Mouse (Mus musculus): ENCODE results near the gene Trim46.

The Trim46 gene

DNA sequence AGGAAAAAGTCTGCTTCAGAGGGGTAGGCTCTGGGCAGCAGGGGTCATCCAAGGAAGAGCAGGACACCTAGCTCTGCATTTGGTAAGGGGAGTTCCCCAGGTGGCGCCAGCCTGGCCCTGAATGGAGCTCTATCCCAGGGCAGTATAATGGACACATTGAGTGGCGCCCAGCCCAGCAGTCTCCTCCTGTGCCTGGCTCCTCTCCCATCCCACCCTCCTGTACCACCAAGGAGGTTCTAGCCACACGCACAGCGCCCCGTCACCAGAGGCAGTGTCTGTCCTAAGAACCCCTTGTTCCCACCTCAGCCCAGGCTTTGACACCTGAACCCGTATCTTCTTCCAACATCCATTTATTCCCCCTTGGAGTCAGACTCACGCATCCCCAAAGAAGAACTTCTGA lies 36.4 kb downstream of the Trim46 start:
- DNase-seq (ENCODE audit: low spot score): no peak

DNA sequence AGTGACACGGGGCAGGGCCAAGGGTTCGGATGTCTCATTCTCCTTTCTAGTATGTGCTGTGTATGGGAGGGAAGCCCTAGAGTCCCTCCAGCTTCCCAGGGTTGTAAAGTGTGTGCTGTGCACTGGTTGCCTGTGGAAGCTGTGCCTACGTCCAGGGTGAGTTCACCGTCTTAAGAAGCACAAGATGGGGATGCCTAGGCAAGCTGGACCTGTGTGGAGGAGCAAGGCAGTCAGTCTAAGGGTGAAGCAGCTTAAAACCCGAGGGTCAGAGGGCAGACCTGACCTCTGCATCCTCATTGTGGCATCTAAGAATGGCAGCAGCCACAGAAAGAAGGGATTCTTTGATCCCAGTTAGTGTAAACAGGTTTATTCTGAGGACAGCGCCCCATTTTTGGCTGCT lies 37.4 kb downstream of the Trim46 start:
- no peak for DNase-seq (ENCODE audit: low spot score)

DNA sequence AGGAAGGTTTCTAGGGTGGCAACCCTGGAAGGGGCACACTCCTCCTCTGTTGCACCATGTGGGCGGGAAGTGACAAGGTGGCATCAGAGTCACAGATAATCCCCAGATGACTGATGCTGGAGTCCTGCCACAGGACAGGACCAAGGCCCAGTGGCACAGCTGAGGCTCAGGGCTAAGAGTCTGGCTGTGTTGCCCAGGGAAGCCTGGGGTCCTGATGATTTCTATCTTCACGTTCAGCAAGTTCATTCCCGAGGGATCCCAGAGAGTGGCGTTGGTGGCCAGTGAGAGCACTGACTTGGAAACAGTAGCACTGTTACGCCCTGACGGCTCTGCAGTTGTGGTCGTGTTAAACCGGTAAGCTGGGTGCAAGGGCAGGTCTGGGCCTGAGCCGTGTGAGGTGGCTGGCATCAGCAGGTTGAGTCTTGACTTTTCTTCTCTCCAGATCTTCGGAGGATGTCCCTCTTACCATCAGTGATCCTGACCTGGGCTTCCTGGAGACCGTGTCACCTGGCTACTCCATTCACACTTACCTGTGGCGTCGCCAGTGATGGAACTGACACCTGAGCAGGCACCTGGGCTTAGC lies 37.9 kb downstream of the Trim46 start:
- DNase-seq (ENCODE audit: low spot score): no peak

DNA sequence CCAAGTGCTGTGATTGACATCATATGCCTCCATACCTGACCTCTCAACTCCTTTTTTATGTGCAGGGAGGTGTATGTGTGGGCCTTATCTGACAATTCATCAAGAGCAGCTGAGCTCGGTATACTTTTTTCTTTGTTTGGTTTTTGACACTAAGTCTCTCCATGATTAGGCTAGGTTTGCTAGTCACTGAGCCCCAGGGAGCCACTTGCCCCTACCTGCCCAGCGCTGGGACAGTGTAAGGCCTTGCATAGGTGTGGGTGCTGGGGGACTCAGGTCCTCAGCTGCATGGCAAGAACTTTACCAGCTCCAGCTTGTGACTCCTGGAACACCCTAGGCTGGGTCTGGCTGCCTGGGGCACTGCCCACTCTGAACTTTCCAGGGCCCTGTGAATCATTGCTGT lies 39.4 kb downstream of the Trim46 start:
- no peak for DNase-seq (ENCODE audit: low spot score)

DNA sequence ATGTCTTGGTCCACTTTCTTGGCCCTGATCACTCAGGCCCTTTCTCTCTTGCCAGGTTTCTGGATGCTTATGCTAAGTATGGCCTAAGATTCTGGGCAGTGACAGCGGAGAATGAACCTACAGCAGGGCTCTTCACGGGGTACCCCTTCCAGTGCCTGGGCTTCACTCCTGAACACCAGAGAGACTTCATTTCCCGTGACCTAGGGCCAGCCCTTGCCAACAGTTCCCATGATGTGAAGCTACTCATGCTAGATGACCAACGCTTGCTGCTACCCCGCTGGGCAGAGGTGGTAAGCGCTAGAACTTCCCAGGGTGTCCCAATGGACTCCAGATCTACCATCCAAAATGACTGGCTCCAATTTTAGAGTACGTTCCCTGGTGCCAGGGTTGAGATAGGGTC lies 40.0 kb downstream of the Trim46 start:
- DNase-seq (ENCODE audit: low spot score): no peak

DNA sequence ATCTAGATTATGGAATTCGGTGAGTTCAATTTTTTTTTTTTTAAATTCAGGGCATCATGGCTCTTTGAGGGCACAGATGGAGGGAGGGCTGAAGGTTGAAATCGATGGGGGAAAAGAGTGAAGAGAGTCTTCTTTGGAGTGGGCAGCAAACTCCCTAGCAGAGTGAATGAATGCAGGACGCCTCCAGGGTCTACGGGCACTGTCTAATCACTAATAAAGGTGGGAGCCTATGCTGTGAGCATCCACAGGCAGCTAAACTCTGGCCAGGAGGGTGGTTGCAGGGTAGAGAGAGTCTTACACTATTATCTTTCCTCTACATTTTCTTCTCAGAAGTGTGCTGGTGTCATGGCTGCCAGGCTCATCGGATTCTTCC lies 43.0 kb downstream of the Trim46 start:
- DNase-seq (ENCODE audit: low spot score): no peak

DNA sequence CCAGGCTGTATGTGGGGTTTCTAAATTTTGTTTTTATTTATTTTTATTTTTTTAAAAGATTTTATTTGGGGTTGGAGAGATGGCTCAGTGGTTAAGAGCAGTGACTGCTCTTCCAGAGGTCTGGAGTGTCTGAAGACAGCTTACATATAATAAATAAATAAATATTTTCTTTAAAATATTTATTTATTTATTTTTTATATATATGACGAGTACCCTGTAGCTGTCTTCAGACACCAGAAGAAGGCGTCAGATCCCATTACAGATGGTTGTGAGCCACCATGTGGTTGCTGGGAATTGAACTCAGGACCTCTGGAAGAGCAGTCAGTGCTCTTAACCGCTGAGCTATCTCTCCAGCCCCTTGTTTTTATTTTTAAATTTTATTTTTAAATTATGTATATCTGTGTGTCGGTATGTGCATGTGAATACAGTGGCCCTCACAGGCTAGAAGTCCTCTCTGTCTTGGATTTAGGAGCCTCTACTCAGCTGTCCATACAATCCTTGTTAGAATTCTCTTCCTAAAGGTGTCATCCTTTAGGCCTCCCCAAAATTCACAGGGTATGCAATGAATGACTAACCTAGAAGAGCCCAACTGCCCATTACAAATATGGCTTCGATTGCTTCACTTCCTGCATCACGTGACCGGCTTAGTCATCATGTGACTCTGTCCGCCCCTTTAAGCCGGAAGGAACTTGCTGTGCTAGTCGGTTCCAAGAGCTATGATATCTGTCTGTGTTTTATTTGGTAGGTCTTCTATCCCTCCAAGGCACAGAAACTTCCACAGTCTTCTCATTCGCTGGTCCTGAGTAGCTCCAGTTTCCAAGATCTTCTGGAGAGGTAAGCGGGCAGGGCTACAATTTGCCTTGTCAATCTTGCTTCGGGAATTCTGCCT lies 43.6 kb downstream of the Trim46 start, which contains the start of gene Gba:
TSS of gene Gba (plus strand) at position 676 of the 889 bp plus-strand sequence.
- DNase-seq (ENCODE audit: low spot score): peak; percentile 82

DNA sequence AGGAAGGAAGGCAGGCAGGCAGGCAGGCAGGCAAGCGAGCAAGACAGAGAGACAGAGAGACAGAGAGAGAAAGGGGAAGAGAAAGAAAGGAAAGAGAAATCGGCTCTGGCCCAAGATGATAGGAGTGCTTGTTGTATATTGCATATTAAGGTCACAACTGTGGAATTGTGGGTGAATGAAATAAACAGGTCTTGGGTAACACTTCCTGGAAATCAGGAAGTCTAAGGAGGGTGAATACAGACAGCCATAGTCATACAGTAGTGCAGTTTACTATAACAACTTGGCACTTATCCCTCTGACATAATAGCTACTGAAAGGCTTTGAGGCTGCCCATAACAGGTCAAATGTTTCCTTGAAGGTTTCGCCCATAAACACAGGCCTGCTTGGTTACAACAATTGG lies 46.3 kb downstream of the Trim46 start:
- DNase-seq (ENCODE audit: low spot score): no peak

DNA sequence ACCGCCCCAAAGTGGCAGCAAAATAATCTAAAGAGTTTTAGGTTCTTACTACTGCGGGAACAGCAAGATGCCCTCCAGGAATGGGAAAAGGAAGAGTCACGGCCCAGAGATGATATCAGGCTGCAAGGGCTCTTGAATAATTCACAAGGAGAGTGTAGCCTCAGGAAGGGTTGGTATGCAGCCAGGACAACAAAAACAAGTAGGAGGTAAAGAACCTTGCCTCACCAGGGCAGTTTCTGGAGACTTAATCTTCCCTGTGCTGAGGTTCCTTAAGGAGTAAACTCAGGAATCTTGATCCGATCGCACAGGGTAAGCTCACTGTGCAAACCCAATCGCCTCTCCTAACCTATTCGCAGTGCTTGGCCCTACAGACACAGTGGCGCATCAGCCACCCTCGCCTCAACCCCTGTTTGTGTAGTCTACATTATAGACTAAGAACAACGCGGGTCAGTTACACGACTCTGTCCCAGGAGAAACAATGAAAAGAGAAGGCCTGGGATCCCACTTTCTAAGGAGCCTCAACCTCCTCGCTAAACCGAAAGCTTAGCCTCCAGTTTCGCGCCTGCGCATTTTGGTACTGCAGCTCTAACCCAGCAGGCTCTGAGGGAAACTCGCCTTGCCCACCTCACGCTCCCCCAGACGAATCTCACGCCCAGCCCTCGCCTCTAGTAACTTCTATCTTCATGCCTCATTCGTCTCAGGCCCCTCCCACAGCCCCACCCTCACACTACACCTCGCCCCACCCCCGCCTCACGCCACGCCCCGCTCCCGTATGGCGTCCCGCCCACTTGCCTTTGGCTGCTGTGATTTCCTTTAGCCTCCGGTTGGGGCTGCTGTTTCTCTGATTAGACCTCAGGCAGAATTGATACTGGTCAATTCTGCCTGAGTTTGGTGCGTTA lies 49.9 kb downstream of the Trim46 start:
- peak; percentile 76 for DNase-seq (ENCODE audit: low spot score)

DNA sequence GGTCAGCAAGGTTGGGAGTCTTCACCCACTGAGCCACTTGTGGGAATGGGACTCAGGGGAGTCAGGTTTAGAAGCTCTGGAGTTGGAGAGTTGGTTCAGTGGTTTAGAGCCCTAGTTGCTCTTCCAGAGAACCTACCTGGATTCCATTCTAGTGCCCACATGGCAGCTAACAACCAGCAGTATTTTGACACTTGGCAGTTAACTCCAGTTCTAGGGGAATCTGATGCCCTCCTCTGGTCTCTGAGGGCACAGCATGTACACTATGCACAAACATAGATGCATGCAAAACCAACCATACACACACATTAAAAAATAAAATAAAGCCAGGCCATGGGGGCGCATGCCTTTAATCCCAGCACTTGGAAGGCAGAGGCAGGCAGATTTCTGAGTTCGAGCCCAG lies 52.3 kb downstream of the Trim46 start:
- no peak for DNase-seq (ENCODE audit: low spot score)

DNA sequence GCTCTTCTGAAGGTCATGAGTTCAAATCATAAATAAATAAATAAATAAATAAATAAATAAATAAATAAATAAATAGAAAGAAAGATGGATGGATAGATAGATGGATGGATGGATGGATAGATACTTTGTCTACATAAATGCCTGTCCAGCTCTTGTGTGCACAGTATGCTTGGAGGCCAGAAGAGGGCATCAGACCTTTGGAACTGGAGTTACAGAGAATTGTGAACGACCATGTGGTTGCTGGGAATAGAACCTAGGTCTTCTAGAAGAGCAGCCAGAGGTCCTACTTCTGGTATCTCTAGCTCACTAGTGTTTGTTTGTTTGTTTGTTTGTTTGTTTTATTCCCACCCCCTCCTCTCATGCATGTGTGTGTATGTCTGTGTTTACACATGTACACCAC lies 52.8 kb downstream of the Trim46 start:
- no peak for DNase-seq (ENCODE audit: low spot score)

DNA sequence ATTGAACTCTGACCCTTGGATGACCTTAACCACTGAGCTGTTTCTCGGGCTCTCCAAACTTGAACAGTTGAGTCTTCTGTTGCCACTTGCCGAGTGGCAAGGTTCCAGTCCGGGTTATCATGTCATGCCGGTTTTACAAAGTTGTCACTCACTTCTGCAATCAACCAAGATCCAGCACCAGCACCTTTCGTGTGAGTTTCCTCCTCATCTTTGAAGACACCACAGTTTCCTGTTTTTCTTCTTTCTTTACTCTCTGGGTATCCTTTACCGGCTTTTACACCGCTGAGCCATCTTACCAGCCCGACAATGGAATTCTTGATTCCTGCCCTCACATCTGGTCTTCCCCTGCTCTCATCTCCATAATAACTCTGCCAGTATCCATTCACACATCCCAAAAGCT lies 55.7 kb downstream of the Trim46 start:
- DNase-seq (ENCODE audit: low spot score): no peak

DNA sequence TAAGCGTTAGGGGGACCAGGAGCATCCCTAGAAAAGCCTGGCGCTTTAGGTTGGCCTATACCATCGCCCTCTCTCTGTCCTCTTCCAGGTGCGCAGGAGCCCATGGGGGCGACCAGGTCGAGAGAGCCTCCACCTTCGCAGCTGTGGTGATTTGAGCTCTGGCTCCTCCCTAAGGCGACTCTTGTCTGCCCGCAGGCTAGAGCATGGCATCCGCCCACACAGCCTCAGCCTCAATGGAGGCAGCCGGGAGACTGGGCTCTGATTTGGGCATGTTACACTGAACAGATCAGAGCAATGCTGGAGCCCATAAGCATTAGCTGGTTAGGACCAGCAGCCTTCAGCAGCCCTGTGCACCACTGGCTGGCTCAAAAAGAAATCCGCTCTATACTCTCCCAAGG lies 57.6 kb downstream of the Trim46 start:
- no peak for DNase-seq (ENCODE audit: low spot score)

DNA sequence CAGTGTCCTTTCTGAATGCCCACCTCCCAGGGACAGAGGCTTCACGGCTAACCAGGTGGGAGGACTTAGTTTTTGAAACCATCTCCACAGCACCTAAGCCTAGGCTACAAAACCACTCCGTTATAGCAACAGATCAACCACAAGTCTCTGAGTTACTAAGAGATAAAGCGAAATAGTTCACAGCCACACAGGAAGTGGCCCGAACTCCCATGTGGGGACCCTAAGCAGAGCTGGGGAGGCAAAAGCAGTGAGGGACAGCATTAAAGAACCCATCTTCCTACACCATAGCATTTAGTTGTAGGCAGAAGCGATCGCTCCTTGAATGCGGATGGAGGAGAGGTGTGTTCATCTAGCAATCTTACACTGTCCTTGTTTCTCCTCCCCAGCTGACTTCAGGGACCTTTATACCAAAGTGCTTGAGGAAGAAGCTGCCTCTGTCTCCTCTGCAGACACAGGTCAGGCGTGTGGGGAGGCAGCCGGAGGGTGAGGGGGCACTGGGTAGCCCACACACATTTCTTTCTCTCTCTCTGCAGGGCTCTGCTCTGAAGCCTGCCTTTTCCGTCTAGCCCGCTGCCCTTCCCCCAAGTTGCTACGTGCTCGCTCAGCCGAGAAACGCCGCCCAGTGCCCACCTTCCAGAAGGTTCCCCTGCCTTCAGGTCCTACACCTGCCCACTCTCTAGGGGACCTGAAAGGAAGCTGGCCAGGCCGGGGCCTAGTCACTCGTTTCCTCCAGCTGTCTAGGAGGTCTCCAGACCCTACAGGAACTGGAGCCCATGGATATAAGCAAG lies 58.2 kb downstream of the Trim46 start:
- no peak for DNase-seq (ENCODE audit: low spot score)

DNA sequence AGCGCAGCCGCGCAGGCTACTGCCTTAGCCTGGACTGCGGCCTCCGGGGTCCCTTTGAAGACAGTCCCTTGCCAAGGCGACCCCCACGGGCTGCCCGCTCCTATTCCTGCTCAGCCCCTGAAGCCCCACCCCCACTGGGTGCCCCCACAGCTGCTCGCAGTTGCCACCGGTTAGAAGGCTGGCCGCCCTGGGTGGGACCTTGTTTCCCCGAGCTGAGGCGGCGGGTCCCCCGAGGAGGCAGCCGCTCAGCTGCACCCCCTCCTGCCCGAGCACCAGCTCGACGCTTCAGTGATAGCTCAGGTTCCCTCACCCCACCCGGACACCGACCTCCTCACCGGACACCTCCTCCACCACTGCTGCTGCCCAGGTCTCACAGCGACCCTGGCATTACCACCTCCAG lies 58.9 kb downstream of the Trim46 start:
- no peak for DNase-seq (ENCODE audit: low spot score)

Measured in ovary, postnatal 14 days (tissue).